Mouse (Mus musculus) thymus, adult 2 months (tissue): Measurements from ENCODE around the gene Ebf1. TPM values are rescaled to one million over a fixed set of nuclear protein-coding genes. Genes with fewer than 3 reads are reported as not detected.

Experiments used
- DNase-seq: peaks from one replicate; pipeline ENCODE4 v3.0.0; 2021
- H3K27ac ChIP-seq: fragments of 200-500 bp; 2 replicates; pipeline ENCODE4 v1.5.1; 2012; ENCODE audit warnings: low read length, control low read depth; ENCODE audit not compliant: control insufficient read depth, insufficient read depth
- H3K27me3 ChIP-seq: fragments of 200-500 bp; 2 replicates; pipeline ENCODE4 v1.6.1; 2012; ENCODE audit warnings: mild to moderate bottlenecking, low read length, moderate library complexity, mixed read lengths; ENCODE audit not compliant: control insufficient read depth, insufficient read depth
- H3K36me3 ChIP-seq: fragments of 200-500 bp; 2 replicates; pipeline ENCODE4 v1.6.1; 2012; ENCODE audit warnings: mild to moderate bottlenecking, low read length, moderate library complexity; ENCODE audit not compliant: control insufficient read depth, insufficient read depth
- H3K4me1 ChIP-seq: fragments of 200-500 bp; replicated peaks from 2 replicates; pipeline ENCODE4 v1.6.1; 2012; ENCODE audit warnings: low read length; ENCODE audit not compliant: control insufficient read depth, insufficient read depth
- H3K4me3 ChIP-seq: fragments of 200-500 bp; 2 replicates; pipeline ENCODE4 v1.5.1; 2012; ENCODE audit warnings: mild to moderate bottlenecking, low read length, control low read depth, moderate library complexity; ENCODE audit not compliant: control insufficient read depth, insufficient read depth
- CTCF ChIP-seq: fragments of 200-500 bp; IDR thresholded peaks from 2 replicates; pipeline ENCODE4 v1.5.1; 2012; ENCODE audit warnings: mild to moderate bottlenecking, control low read depth, low read length, moderate library complexity, borderline replicate concordance; ENCODE audit not compliant: control insufficient read depth, poor library complexity, insufficient read depth; ENCODE audit errors: extremely low read depth
- POLR2A ChIP-seq: fragments of 200-500 bp; IDR thresholded peaks from 2 replicates; pipeline ENCODE4 v1.6.1; 2012; ENCODE audit warnings: mild to moderate bottlenecking, low read length, control low read depth, moderate library complexity; ENCODE audit not compliant: control insufficient read depth, poor library complexity, insufficient read depth; ENCODE audit errors: extremely low read depth
- WGBS: fragments of 180-500 bp; shearing (Covaris S2); methylation state at CpG from one replicate; pipeline ENCODE4 v1.1.7; 2018; 5-methylcytosine and 5-hydroxymethylcytosine counted together
- polyA plus RNA-seq: library from polyadenylated mRNA; depleted of rRNA; stranded (reverse); fragments of >200 nt; gene quantifications from 2 replicates; pipeline ENCODE4 v1.2.3, GENCODE M21; 2012

The Ebf1 gene
- polyA plus RNA-seq, 1 experiment: 4.4 TPM

- 93% methylated on average over 10 of the region's 10 CpGs for WGBS
- H3K4me3 ChIP-seq: no peak overlapping the region
- DNase-seq: no peak
- no peak for TF ChIP-seq POLR2A
- no peak for TF ChIP-seq CTCF
- no peaks in the 10 kb centered on the region for H3K36me3 ChIP-seq
- no peak overlapping the region for H3K27ac ChIP-seq
- peaks cover 3% of the 10 kb centered on the region for H3K27me3 ChIP-seq
- H3K4me1 ChIP-seq: no peaks in the 10 kb centered on the region
Observed at GRCm38 (mm10) chr11:44626065-44626464, 8.9 kb downstream of the Ebf1 start.

GRCm38 (mm10) chr11:44628412-44628811 lies 11.3 kb downstream of the Ebf1 start:
- DNase-seq: no peak
- WGBS: 79% methylated on average over 4 of the region's 4 CpGs
- no peak for TF ChIP-seq POLR2A
- no peaks in the 10 kb centered on the region for H3K4me1 ChIP-seq
- H3K27ac ChIP-seq: no peak overlapping the region
- no peaks in the 10 kb centered on the region for H3K27me3 ChIP-seq
- no peaks in the 10 kb centered on the region for H3K36me3 ChIP-seq
- H3K4me3 ChIP-seq: no peak overlapping the region

GRCm38 (mm10) chr11:44632064-44632968 lies 15.2 kb downstream of the Ebf1 start:
- TF ChIP-seq CTCF (no peak), POLR2A (no peak)
- H3K27me3 ChIP-seq: no peaks in the 10 kb centered on the region
- no peaks in the 10 kb centered on the region for H3K4me1 ChIP-seq
- no peak overlapping the region for H3K4me3 ChIP-seq
- H3K27ac ChIP-seq: no peak overlapping the region
- 84% methylated on average over 15 of the region's 15 CpGs for WGBS
- no peak for DNase-seq
- H3K36me3 ChIP-seq: no peaks in the 10 kb centered on the region

DNA sequence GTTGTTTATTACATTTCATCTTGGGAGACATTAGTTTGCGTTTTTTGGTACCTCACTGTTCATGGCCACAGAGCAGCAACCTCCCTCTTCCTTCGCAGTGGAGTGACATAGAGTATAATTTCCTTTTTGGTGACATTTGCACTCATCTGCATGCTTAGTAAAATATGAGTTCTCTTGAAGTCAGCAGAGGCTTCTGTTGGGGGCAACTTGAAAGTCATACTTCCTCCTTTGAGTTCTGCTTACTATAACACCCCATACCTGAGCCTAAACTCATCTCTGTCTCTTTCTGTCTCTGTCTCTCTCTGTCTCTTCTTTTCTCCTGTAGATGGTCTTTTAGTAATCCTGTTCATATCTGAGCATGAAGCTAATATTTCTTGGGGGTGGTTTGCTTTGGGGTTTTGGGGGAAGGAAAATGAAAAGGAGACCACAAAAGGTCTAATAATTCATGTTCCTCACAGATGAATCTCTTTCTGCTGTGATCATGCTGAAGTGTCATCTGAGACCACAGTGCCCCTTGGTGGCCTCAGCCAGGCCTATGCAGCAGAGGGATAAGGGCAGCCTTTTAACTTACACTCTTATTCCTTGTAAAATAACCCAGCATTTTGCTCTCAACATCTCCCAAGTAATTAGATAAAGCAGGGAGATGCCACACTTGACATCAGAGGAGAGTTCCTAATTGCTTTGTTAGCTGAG lies 16.0 kb downstream of the Ebf1 start:
- Histone ChIP-seq H3K36me3 (no peaks in the 10 kb centered on the region), H3K4me1 (no peaks in the 10 kb centered on the region), H3K27ac (no peak overlapping the region), H3K4me3 (no peak overlapping the region), H3K27me3 (no peaks in the 10 kb centered on the region)
- WGBS: 9% methylated on average over 2 of the region's 2 CpGs
- TF ChIP-seq CTCF (no peak), POLR2A (no peak)
- DNase-seq: no peak

- 96% methylated on average over 6 of the region's 6 CpGs for WGBS
- no peak for DNase-seq
- H3K4me3 ChIP-seq: no peak overlapping the region
- H3K27me3 ChIP-seq: no peaks in the 10 kb centered on the region
- H3K27ac ChIP-seq: no peak overlapping the region
- no peaks in the 10 kb centered on the region for H3K4me1 ChIP-seq
- H3K36me3 ChIP-seq: no peaks in the 10 kb centered on the region
- no peak for TF ChIP-seq CTCF
Observed at GRCm38 (mm10) chr11:44634552-44635193, 17.6 kb downstream of the Ebf1 start.

GRCm38 (mm10) chr11:44636241-44636640 lies 19.1 kb downstream of the Ebf1 start:
- TF ChIP-seq POLR2A: no peak
- no peak for TF ChIP-seq CTCF
- Histone ChIP-seq H3K27me3 (no peaks in the 10 kb centered on the region), H3K4me3 (no peak overlapping the region), H3K4me1 (no peaks in the 10 kb centered on the region), H3K27ac (no peak overlapping the region), H3K36me3 (no peaks in the 10 kb centered on the region)
- DNase-seq: no peak
- 76% methylated on average over 1 of the region's 1 CpGs for WGBS
